Mouse (Mus musculus) hindbrain, embryonic 13.5 days (tissue): ENCODE data around the gene Cdadc1. TPM values are rescaled to one million over a fixed set of nuclear protein-coding genes. Genes with fewer than 3 reads are reported as not detected.
"Not testable (repeated sequence)": the region's sequence is repeated elsewhere in the genome, so short reads cannot be mapped to it uniquely, and the experiment has no call there.

ENCODE experiments used
- ATAC-seq: fragments of 200-750 bp; cut with Nextera tagmentation; 2 replicates; pipeline ENCODE4 v1.8.0; 2017; ENCODE audit warnings: moderate TSS enrichment; ENCODE audit not compliant: low FRiP score
- H3K27ac ChIP-seq: fragments of 300-500 bp; sonication (generic); 2 replicates; pipeline ENCODE4 v1.5.1; 2015; ENCODE audit warnings: inconsistent platforms, mild to moderate bottlenecking, moderate library complexity
- H3K27me3 ChIP-seq: fragments of 300-500 bp; sonication (generic); 2 replicates; pipeline ENCODE4 v1.6.1; 2015; ENCODE audit warnings: mild to moderate bottlenecking, inconsistent platforms
- H3K36me3 ChIP-seq: fragments of 300-500 bp; sonication (generic); 2 replicates; pipeline ENCODE4 v1.6.1; 2015; ENCODE audit warnings: mild to moderate bottlenecking, inconsistent platforms
- H3K4me1 ChIP-seq: fragments of 300-500 bp; sonication (generic); replicated peaks from 2 replicates; pipeline ENCODE4 v1.6.1; 2015; ENCODE audit warnings: inconsistent platforms
- H3K4me2 ChIP-seq: fragments of 300-500 bp; sonication (generic); 2 replicates; pipeline ENCODE4 v1.6.1; 2015; ENCODE audit warnings: inconsistent platforms, mild to moderate bottlenecking, moderate library complexity
- H3K4me3 ChIP-seq: fragments of 300-500 bp; sonication (generic); 2 replicates; pipeline ENCODE4 v1.5.1; 2015; ENCODE audit warnings: mild to moderate bottlenecking, inconsistent platforms
- H3K9ac ChIP-seq: fragments of 300-500 bp; sonication (generic); 2 replicates; pipeline ENCODE4 v1.6.1; 2015; ENCODE audit warnings: mild to moderate bottlenecking, inconsistent platforms
- H3K9me3 ChIP-seq: fragments of 300-500 bp; sonication (generic); 2 replicates; pipeline ENCODE4 v1.6.1; 2016; ENCODE audit warnings: inconsistent platforms
- WGBS: fragments of 180-500 bp; shearing (Covaris S2); methylation state at CpG from one replicate; pipeline ENCODE4 v1.1.7; 2015; 5-methylcytosine and 5-hydroxymethylcytosine counted together
- polyA plus RNA-seq: library from polyadenylated mRNA; unstranded; fragments of >200 nt; fragmentation: Nextera tagmentation; extraction: Ambion mirVana; gene quantifications from 2 replicates; pipeline ENCODE4 v1.2.1, GENCODE M21; 2015

Gene Cdadc1
- polyA plus RNA-seq, 1 experiment from 2014 or later, result 37.8 TPM

- no peaks in the 10 kb centered on the region for H3K36me3 ChIP-seq
- no peak overlapping the region for H3K4me2 ChIP-seq
- 92% methylated on average over 15 of the region's 15 CpGs for WGBS
- peaks cover 30% of the 10 kb centered on the region for H3K27me3 ChIP-seq
- H3K4me1 ChIP-seq, result peaks cover 30% of the 10 kb centered on the region
- no peak overlapping the region for H3K27ac ChIP-seq
- no peak overlapping the region for H3K4me3 ChIP-seq
- no peaks in the 10 kb centered on the region for H3K9me3 ChIP-seq
- H3K9ac ChIP-seq, result no peak overlapping the region
- ATAC-seq, result no peak
Observed at GRCm38 (mm10) chr14:59629308-59629707, 31.5 kb upstream of the Cdadc1 start.

DNA sequence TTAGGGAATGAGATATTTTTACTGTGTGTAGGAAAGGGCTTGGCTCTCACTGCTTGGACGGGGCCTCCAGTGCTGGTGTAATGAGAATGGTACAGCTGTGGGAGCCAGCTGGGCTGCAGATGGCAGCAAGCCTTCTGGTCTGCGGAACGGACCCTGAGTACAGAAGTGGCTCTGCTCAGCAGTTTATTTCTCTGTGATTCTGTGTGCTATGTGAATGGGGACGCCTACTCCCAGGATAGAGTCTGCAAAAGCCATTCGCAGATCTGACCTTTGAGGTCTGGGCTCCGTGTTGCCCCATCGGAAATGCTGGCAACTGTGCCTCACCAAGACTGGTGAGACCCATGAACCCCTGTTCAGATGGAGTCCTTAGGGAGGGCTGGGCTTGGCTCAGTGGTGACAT is 30.1 kb upstream of the Cdadc1 start:
- Histone ChIP-seq H3K36me3 (no peaks in the 10 kb centered on the region), H3K27me3 (peaks cover 45% of the 10 kb centered on the region), H3K9ac (no peak overlapping the region), H3K4me1 (peaks cover 30% of the 10 kb centered on the region), H3K27ac (no peak overlapping the region), H3K4me3 (peak overlapping the region; percentile 60), H3K9me3 (no peaks in the 10 kb centered on the region), H3K4me2 (peak overlapping the region; percentile 78)
- WGBS, result 37% methylated on average over 7 of the region's 7 CpGs
- peak; percentile 35; the same call in 1 of the 2 replicates for ATAC-seq

DNA sequence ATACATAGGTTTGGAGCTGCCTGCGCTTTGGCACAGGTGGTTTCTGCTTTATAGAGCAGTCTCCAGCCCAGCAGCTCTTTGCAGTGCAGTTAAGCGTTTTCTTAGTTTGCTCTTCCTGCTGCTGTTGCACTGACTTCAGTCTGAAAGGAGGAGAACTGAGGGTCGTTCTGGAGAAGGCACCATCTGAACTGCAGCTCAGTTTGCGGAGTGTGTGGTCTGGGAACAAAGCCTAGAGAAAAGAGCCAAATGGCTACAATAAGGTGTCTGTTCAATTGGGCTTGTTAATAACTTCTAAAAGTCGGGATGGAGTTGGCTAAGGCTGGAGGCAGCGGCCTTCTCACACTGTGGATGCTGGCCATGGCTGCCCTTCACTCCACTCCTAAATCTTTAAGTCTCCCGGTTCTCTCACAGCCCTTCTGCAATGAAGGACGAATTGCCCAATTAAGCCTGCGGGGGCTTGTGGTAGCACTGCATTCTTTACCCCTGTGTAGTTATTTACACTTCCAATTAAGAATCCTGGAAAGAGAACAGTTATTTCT is 29.5 kb upstream of the Cdadc1 start:
- peak overlapping the region; percentile 60 for H3K4me3 ChIP-seq
- WGBS, result 37% methylated on average over 9 of the region's 9 CpGs
- peak overlapping the region; percentile 78 for H3K4me2 ChIP-seq
- peaks cover 50% of the 10 kb centered on the region for H3K27me3 ChIP-seq
- no peaks in the 10 kb centered on the region for H3K36me3 ChIP-seq
- peak overlapping the region; percentile 2; the same call in 1 of the 2 replicates for H3K27ac ChIP-seq
- peak overlapping the region; percentile 43; the same call in 1 of the 2 replicates for H3K9ac ChIP-seq
- H3K9me3 ChIP-seq, result no peaks in the 10 kb centered on the region
- H3K4me1 ChIP-seq, result peaks cover 30% of the 10 kb centered on the region
- no peak for ATAC-seq

DNA sequence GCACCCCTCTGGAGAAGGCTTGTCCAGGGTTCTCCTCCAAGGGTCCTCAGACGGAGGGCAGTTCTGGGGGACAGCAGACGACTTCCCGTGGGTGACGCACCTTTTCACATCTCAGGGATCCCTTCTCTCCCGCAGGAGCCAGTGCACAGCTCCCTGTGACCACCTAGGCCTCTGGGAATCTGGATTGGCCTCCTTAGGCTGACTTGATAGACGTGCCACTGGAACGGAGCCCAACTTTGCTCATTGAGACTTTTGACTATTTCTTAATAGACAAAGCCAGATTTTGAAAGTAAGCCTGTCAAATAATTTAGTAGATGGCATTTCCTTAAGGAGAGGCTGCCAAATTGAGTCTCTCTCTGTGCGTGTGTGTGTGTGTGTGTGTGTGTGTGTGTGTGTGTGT is 29.0 kb upstream of the Cdadc1 start:
- H3K4me2 ChIP-seq, result peak overlapping the region; percentile 78
- peak overlapping the region; percentile 60 for H3K4me3 ChIP-seq
- peak overlapping the region; percentile 72; the same call in 1 of the 2 replicates for H3K9ac ChIP-seq
- ATAC-seq, result no peak
- peaks cover 53% of the 10 kb centered on the region for H3K27me3 ChIP-seq
- no peaks in the 10 kb centered on the region for H3K36me3 ChIP-seq
- 39% methylated on average over 8 of the region's 8 CpGs for WGBS
- no peaks in the 10 kb centered on the region for H3K9me3 ChIP-seq
- peaks cover 30% of the 10 kb centered on the region for H3K4me1 ChIP-seq
- H3K27ac ChIP-seq, result peak overlapping the region; percentile 77; the same call in 1 of the 2 replicates

GRCm38 (mm10) chr14:59625806-59626364 is 28.1 kb upstream of the Cdadc1 start:
- no peaks in the 10 kb centered on the region for H3K9me3 ChIP-seq
- peak overlapping the region; percentile 78 for H3K4me2 ChIP-seq
- peak overlapping the region; percentile 77 for H3K27ac ChIP-seq
- H3K4me1 ChIP-seq, result peaks cover 30% of the 10 kb centered on the region
- H3K36me3 ChIP-seq, result no peaks in the 10 kb centered on the region
- H3K4me3 ChIP-seq, result peak overlapping the region; percentile 60
- H3K9ac ChIP-seq, result peak overlapping the region; percentile 72
- ATAC-seq, result peak; percentile 62
- peaks cover 53% of the 10 kb centered on the region for H3K27me3 ChIP-seq
- WGBS, result under 1% methylated on average over 51 of the region's 51 CpGs

DNA sequence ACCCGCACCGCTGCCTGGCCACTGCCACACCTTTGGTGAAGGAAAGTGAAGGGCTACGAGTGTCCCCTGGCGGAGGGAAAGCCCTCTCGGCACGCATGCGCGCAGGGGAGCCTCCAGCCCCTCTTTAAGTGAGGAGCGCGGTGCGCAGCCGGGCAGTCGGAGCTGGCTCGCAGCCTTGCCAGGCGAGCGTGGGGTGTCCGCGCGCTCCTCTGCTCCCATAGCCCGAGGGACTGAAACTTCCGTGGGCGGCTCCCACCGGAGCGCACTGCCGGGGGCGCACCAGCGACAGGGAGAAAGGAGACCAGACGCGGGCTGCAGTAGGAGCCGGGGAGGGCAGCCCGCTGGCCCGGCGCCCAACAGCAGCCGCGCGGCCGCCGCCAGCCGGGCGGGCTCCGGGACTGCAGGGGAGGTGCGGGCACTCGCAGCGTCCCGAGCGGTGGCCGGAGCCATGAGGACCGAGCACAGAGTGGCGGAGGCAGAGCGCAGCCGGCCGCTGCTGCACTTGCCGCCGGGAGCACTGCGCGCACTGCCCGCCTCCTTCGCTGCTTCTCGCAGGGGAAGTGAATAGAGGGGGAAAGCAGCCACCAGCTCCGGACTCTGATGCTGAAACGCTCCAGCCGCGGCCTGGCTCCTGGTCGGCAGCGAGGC is 27.5 kb upstream of the Cdadc1 start, which contains the start of gene Shisa2:
Gene Shisa2, plus strand, starts transcription at position 151 of the 648 bp plus-strand sequence.
- Histone ChIP-seq H3K27me3 (peaks cover 53% of the 10 kb centered on the region), H3K27ac (peak within 1 kb of the TSS; percentile 77), H3K9me3 (no peaks in the 10 kb centered on the region), H3K36me3 (no peaks in the 10 kb centered on the region), H3K4me2 (peak within 1 kb of the TSS; percentile 78), H3K4me1 (peaks cover 30% of the 10 kb centered on the region), H3K4me3 (peak within 1 kb of the TSS; percentile 60), H3K9ac (peak within 1 kb of the TSS; percentile 72)
- ATAC-seq, result peak; percentile 90
- WGBS, result under 1% methylated on average over 57 of the region's 65 CpGs

DNA sequence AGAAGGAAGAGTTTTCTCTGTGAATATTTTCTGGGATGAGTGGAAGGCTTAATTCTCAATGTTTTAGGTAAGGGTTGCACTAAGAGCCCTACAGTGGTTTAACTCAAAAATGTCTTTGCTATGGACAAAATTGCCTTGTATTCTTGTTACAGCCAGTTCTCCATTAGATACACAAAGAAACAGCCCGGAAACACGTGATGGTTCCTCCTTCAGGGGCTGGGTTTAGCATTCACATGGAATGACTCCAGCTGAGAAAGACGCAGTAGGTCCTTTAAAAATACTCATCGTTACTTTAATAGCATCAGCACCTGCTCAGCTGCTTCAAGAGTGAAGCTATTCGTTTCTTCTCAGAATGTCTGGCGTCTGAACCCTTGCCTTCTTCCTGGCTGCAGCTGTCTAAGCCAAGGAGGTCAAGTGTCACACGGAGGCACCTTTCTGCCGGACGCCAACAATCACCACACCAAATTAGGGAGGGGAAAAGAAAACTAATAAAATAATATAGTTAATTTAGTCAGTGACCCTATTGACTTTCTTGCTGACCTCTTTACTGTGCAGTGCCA is 26.6 kb upstream of the Cdadc1 start:
- H3K4me3 ChIP-seq, result 0 out of 2 replicates have a peak overlapping the region, but pooled peaks have one; percentile 60
- no peak overlapping the region for H3K9ac ChIP-seq
- H3K4me1 ChIP-seq, result peaks cover 30% of the 10 kb centered on the region
- WGBS, result 44% methylated on average over 9 of the region's 9 CpGs
- H3K27me3 ChIP-seq, result peaks cover 46% of the 10 kb centered on the region
- no peaks in the 10 kb centered on the region for H3K9me3 ChIP-seq
- peak overlapping the region; percentile 78; the same call in 1 of the 2 replicates for H3K4me2 ChIP-seq
- ATAC-seq, result no peak
- no peaks in the 10 kb centered on the region for H3K36me3 ChIP-seq
- H3K27ac ChIP-seq, result no peak overlapping the region

GRCm38 (mm10) chr14:59616802-59617201 is 19.0 kb upstream of the Cdadc1 start:
- no peaks in the 10 kb centered on the region for H3K36me3 ChIP-seq
- no peak overlapping the region for H3K9ac ChIP-seq
- no peaks in the 10 kb centered on the region for H3K27me3 ChIP-seq
- ATAC-seq, result no peak
- H3K9me3 ChIP-seq, result no peaks in the 10 kb centered on the region
- H3K4me1 ChIP-seq, result no peaks in the 10 kb centered on the region
- H3K27ac ChIP-seq, result no peak overlapping the region
- H3K4me2 ChIP-seq, result no peak overlapping the region
- 79% methylated on average over 7 of the region's 7 CpGs for WGBS
- H3K4me3 ChIP-seq, result no peak overlapping the region

- not testable (repeated sequence) for H3K4me2 ChIP-seq, H3K4me3 ChIP-seq, H3K27me3 ChIP-seq, H3K9ac ChIP-seq, ATAC-seq, H3K9me3 ChIP-seq, H3K27ac ChIP-seq, H3K36me3 ChIP-seq, H3K4me1 ChIP-seq
- WGBS, result 79% methylated on average over 3 of the region's 3 CpGs
Observed at GRCm38 (mm10) chr14:59614149-59614548, 16.4 kb upstream of the Cdadc1 start.

DNA sequence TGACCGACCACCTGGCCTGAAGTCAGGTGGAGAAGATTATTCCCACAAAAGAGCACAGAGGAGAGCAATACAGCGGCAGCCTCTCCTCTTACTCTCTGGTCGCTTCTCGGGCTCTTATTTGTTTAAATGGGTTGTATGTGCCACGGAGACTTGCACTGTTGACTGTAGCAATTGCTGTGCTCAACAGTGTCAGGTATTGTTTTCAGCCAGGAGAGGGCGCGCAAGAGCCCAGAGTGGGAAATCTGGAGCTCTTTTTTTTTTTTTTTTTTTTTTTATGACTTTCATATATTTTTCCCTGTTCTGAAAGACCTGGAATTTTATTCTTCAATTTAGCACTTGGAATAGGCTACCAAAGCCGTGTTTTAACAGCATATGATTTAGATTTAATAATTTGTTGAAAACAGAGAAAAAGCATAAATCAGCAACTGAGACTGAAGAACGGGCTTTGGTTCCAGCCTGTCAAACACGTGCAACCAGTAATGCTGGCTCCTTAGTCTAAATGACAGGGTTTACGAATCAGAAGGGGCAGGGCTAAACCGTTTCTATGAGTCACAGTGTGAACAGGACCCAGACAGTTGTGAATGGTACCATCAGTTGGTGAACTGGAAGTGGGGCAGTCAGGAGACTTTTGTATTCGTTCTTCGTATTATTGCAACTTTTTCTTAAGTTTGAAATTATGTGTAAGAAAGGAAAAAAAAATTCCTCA is 15.3 kb upstream of the Cdadc1 start:
- H3K36me3 ChIP-seq, result no peaks in the 10 kb centered on the region
- ATAC-seq, result no peak
- H3K27ac ChIP-seq, result no peak overlapping the region
- no peak overlapping the region for H3K9ac ChIP-seq
- no peaks in the 10 kb centered on the region for H3K4me1 ChIP-seq
- H3K27me3 ChIP-seq, result no peaks in the 10 kb centered on the region
- WGBS, result 57% methylated on average over 14 of the region's 14 CpGs
- H3K4me3 ChIP-seq, result no peak overlapping the region
- no peak overlapping the region for H3K4me2 ChIP-seq
- H3K9me3 ChIP-seq, result no peaks in the 10 kb centered on the region

DNA sequence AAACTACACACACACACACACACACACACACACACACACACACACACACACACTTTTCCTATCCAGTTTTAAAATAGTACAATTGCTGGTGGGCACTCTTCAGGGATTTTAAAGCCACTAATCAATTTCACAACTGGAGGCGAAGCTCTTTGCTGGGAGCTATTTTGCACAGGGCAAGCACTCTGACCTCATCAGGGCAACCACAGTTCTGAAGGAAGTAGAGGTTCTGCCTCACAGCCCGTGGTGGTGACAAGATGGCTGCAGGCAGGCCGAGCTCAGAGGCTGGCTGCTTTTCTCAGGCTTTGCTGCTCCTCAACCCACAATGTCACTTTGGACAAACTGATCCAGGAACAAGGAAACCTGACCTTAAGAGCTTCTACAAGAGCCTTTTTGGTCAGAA is 9.3 kb upstream of the Cdadc1 start:
- no peak for ATAC-seq
- Histone ChIP-seq H3K27ac (no peak overlapping the region), H3K9ac (no peak overlapping the region), H3K4me2 (no peak overlapping the region), H3K27me3 (peaks cover 17% of the 10 kb centered on the region), H3K9me3 (no peaks in the 10 kb centered on the region), H3K36me3 (no peaks in the 10 kb centered on the region), H3K4me3 (no peak overlapping the region), H3K4me1 (no peaks in the 10 kb centered on the region)
- 52% methylated on average over 3 of the region's 3 CpGs for WGBS
